Mouse (Mus musculus): ENCODE results near the gene Ptpn9.

Ptpn9 gene

DNA sequence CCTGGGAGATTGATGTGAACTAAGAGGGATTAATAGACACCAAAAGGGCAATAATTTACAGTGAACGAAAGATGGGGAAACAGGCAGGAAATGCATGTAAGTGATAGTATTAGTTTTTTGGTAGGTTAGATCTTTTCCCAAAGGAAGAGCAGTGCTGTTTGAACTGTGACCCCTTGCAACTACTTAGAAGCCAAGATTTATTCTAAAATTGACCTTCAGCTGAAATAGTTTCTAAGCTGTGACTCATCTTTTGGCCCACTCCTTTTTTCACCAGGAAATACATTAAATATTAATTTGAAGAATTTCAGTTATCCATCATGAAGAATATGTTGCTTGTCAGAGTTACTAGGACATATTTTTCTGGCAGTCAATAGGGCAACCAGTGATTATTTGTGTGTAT, 19.0 kb downstream of the Ptpn9 start:
- DNase-seq (ENCODE audit: extremely low spot score, low read depth, low spot score), result no peak

DNA sequence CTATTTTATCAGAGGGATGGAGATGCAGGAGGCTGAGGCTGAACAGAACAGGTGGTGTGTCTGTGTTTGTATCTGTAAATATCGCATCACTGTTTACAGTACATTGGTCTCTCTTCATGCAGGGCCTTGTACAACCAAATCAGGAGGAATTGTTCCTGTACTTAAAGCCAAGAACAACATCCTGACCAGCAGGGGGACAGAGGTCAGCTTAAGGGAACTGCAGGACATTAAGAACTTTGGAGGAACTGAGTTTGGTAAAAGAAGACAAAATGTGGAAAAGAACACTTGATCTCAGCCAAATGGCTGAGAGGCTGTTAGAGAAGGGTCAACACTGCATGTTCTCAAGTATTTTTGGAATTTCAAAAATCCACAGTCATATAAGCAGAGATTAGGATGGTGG, 20.0 kb downstream of the Ptpn9 start:
- DNase-seq (ENCODE audit: extremely low spot score, low read depth, low spot score), result no peak

- no peak for DNase-seq (ENCODE audit: extremely low spot score, low read depth, low spot score)
Measured at GRCm38 (mm10) chr9:57017631-57018030, 22.9 kb downstream of the Ptpn9 start.

DNA sequence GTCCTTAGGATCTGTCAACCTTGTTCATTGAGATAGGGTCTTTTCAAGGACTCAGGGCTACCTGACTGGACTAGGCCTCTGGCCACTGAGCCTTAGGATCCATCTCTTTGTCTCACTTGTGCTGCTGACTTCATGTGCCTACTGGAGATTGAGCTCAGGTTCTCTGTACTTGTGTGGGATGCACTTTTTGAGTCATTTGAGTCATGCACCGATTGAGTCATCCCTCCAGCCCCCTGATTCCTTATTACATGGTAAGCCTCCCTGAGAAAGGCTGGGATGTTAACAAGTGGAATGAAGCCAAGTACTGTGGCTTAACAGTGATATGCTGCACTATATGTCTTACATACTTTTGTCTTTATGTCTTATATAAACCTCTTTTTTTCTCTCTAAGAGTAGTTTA, 37.0 kb downstream of the Ptpn9 start:
- no peak for DNase-seq (ENCODE audit: extremely low spot score, low read depth, low spot score)

DNA sequence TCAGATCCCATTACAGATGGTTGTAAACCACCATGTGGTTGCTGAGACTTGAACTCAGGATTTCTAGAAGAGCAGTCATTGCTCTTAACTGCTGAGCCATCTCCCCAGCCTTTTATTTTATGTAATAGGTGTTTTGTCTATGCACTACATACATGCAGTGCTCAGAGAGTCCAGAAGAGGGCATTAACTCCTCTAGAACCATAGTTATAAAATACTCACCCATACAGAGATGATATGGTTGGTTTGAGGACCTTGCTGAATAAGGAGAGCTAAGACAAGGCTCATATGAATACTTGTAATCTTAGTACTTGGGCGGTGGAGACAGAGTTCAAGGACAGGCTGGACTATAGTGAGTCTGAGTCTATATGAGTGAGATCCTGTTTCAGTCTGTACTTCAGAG, 61.5 kb downstream of the Ptpn9 start:
- no peak for DNase-seq (ENCODE audit: extremely low spot score, low read depth, low spot score)

GRCm38 (mm10) chr9:57064164-57064563, 69.4 kb downstream of the Ptpn9 start:
- no peak for DNase-seq (ENCODE audit: extremely low spot score, low read depth, low spot score)

GRCm38 (mm10) chr9:57068266-57068665, 73.5 kb downstream of the Ptpn9 start:
- no peak for DNase-seq (ENCODE audit: extremely low spot score, low read depth, low spot score)

- DNase-seq (ENCODE audit: extremely low spot score, low read depth, low spot score), result no peak
Measured at GRCm38 (mm10) chr9:57070262-57070661, 75.5 kb downstream of the Ptpn9 start.

DNA sequence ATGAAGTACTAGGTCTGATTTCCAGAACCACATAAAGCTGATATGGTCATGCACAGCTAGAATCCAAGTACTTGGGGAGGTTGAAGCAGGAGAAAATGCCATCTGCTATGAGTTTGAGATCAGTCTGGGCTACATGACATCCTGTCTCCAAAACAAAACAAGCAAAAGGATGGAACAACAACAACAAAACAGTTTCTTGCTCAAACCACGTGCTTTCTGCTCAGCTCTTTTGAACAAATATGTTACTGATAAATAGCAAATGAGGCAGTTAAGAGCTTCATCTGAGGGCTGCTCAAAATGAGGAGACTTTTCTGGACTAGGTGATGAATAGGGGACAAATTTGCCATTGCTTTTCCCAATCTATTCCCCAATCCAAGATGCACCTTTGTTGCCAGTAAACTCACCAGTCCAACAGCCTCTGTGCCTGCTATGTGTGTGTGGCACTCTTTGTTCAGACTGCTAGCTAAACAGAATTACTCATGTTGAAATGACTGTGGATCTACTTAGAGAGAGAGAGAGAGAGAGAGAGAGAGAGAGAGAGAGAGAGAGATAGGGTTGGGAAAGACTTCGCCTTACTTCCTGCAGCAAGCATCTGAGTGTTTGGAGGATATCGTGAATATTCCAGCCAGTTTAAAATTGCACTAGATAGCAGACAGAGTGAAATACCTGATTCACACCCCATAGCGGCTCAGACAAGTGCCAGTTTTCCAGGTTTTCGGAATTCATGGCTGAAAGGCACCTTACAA, 76.2 kb downstream of the Ptpn9 start:
- DNase-seq (ENCODE audit: extremely low spot score, low read depth, low spot score), result no peak

DNA sequence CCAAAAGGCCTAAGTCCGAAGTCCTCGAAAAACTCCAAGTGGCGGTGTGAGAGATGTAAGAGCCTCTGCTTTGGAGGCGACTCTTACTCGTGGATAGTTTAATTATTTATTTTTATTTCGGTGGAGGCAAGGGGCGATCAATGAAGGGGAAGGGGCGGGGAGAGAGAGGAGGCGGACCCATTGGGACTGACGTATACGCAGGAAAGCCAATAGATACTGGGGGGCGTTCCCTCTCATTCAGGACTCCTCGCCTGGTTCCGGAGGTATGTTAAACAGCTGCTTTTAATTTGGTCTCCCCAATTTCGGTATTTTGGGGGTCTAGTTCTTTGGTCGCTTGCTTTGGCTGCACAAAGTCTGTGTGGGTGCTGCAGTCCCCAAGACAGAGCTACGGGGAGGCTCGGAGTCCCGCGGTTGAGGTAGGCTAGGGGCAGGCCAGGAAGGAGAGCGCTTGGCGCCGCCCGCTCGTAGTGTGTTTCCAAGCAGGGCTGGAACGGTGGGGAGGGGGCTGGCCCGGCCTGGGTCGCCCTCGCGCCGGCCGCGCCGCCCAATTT, 77.2 kb downstream of the Ptpn9 start, which contains the start of gene Sin3a:
TSS of gene Sin3a (plus strand) at position 240 of the 551 bp plus-strand sequence.
- DNase-seq (ENCODE audit: extremely low spot score, low read depth, low spot score), result peak; percentile 58

- no peak for DNase-seq (ENCODE audit: extremely low spot score, low read depth, low spot score)
Measured at GRCm38 (mm10) chr9:57072526-57072988, 77.8 kb downstream of the Ptpn9 start.

DNA sequence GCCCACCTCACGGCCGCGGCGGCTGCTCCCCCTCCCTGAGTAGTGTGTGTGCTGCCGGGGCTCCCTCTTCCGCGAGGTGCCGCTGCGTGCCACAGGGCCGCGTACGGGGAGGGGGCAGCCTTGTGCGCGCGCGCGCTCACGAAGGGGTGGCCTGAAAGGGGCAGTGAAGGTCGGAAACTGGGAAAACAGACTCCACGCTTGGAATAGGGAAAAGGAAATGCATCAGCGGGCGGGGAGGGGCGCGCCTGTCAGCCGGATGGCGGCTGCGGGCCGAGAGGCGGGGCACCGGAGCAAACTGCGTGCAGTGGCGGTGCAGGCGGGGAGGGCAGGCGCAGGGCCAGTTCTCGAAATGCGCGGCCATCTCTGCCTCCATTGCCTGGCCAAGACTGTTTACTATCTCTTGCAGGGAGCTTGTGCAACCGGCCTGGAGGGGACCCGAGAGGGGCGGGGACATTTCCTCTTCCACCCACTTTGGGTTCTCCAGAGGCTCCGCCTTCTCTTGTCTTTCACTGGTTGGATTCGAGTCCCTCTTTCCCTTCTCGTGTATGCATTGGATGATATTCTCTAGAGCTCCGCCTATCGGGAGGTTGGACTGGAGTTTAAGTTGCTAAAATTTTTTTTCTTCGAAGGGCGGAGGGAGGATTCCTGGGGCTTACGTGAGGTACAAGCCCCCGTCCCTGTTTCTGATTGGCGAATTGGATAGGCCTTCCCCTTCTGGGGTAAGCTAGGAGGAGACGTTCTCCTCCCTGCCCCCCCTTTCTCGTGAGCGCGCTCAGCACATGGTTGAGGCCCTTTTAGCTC, 78.5 kb downstream of the Ptpn9 start:
- DNase-seq (ENCODE audit: extremely low spot score, low read depth, low spot score), result peak; percentile 100

DNA sequence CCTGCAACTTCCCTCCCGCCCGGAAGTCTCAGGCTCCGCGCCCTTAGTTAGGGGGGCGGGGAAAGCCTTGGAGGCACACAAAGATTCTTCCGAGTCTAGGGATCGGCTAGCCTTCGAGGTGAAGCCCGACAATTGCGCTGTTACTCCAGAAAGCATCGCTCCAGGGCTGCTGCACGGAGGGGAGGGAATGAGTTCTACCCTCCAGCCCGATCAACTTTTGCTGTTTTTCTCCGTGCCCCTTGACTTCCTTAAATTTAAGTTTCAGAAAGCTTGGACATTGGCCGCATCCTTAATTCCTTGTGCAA, 79.0 kb downstream of the Ptpn9 start:
- no peak for DNase-seq (ENCODE audit: extremely low spot score, low read depth, low spot score)

GRCm38 (mm10) chr9:57074171-57074821, 79.6 kb downstream of the Ptpn9 start:
- no peak for DNase-seq (ENCODE audit: extremely low spot score, low read depth, low spot score)

DNA sequence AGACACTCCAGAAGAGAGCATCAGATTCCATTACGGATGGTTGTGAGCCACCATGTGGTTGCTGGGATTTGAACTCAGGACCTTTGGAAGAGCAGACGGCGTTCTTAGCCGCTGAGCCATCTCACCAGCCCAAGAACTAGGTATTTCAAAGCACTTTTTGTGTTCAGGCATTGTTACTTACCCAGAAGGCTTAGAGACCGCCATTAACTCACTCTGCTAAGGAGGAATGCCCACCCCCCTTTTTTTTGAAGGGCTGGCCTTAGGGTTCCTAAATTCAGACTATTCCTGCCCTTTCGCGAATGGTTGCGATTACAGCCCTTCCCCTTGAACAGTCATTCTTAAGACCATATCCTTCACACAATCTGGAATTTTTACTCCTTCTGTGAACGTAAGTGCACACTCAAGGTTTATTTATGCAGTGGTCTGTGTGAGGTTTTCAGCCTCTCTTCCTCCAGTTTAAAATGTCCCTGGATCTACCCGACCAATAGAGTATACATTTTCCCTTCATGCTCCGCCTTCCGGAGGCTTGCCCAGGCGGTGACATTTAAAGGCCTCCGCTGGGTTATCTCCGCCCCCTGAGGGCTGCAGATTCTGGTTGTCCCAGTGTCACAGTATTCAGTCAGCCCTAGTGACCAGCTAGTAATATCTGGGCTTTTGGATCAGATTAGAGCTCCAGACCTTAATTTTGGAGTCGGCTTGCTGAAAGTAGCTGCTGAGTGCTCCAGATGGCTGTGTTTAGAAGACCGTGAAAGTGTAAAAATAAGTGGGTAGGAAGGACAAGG, 80.3 kb downstream of the Ptpn9 start:
- peak; percentile 46 for DNase-seq (ENCODE audit: extremely low spot score, low read depth, low spot score)

GRCm38 (mm10) chr9:57075681-57076381, 81.1 kb downstream of the Ptpn9 start:
- DNase-seq (ENCODE audit: extremely low spot score, low read depth, low spot score), result peak; percentile 97

- DNase-seq (ENCODE audit: extremely low spot score, low read depth, low spot score), result peak; percentile 22
Measured at GRCm38 (mm10) chr9:57076701-57077660, 82.3 kb downstream of the Ptpn9 start.

DNA sequence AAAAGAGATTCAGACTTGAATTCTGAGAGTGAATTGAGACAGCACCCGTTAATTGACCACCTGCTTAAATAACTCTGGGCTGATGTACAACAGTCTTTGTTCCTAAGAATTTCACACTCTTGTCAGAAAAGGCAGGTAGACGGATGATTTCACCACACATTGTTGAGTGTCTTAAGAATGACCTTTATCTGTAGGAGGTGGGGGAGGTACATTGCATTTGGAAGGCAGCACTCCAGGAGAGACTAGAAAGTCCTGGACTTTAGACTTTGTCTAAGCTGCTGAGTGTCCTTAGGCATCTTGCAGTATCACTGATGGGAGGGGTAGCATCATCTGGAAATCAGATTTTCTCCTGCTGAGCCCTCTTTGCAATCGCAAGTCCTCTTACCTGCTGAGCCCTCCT, 87.5 kb downstream of the Ptpn9 start:
- no peak for DNase-seq (ENCODE audit: extremely low spot score, low read depth, low spot score)
